Mouse (Mus musculus) CD8-positive naive resting alpha-beta T cell, adult 57 days (primary cell): ENCODE results near the gene Jmy. TPM values are rescaled to one million over a fixed set of nuclear protein-coding genes. Genes with fewer than 3 reads are reported as not detected.

Source experiments
- total RNA-seq: library from RNA; stranded (reverse); gene quantifications from one replicate; pipeline ENCODE4 v1.2.4, GENCODE M21; 2023

Gene Jmy
- 94.9 TPM for total RNA-seq

GRCm38 (mm10) chr13:93499167-93499972, at the start of gene Jmy:
Gene Jmy, minus strand, starts transcription at chr13:93499808.

Other genes starting within 250 kb of the Jmy start
- 25.4 TPM for gene Homer1, start 200.2 kb downstream of the Jmy start, total RNA-seq
- 0.64 TPM for gene Bhmt, start 138.2 kb upstream of the Jmy start, total RNA-seq
- not detected for gene Bhmt2, start 174.5 kb upstream of the Jmy start, total RNA-seq
- not detected for gene Dmgdh, start 174.6 kb upstream of the Jmy start, total RNA-seq